Mouse (Mus musculus): ENCODE data around the gene Madd.

The Madd gene

DNA sequence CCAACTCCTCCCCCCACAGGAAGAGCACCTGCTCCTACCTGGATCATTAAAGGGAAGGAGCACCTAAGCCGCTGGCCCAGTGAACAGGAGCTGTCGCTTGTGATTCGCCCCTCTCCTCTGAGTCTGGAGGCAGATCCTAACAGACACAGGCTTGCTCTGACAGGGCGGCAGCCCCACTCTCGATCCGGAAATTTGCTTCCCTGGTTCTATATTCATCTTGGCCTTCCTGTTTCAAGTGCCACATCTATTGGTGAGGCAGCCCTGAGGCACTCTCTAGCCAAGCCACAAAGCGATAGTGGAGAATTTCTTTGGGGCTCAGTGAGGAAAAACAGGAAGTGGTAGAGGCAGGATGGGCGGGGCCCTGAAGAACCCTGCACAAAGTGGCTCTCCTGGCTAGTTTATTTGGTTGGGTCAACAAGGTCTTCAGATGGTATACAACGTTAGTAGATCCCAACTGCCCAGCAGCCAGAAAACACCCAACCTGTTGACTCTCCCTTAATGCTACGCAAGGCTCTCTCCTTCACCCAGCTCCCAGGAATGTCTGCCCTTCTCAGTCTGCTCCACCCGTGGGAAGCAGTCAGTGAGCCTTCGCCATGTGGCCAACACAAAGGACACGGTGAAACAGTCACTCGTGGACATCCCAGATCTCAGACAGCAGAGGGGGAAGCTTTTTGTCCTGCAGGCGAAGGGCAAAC lies at the start of gene Madd:
Gene Madd, minus strand, starts transcription at position 127 of the 695 bp plus-strand sequence.
- DNase-seq (ENCODE audit: low read depth, low spot score): peak; percentile 44

DNA sequence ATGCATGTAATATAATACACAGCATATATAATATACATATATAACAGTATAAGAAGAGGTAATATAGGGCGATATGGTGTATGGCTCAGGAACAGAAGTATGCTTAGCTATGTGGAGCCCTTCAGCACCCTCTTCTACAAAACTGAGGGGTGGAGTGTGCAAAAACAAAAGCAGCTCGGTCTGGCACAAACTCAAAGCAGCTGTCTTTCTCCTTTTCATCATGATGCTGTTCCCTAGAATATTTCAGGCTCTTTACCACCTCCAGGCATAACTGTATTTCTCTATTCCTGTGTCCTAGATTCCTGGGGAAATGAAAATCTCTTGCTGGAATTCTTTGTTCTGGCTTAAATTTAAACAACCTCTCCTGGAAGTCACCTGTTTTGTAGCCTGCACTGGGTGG lies 46.1 kb upstream of the Madd start:
- peak; percentile 84 for DNase-seq (ENCODE audit: low read depth, low spot score)

DNA sequence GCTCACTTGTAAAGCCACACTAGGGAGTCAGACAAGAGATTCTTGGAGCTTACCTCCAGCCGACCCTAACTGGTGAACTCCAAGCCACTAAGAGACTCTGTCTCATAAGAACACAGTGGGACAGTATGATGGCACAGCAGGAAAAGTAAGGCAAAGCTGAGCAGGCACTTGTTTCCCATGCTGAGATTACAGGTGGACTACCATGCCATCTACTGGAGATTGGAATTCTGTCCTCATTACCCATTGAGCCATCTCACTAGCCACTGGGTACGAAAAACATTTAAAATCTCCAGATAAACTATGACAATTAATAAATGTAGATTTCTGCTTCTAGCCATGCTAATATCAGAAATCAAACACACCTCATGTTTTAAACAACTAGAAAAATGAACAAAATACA lies 40.0 kb upstream of the Madd start:
- peak; percentile 47 for DNase-seq (ENCODE audit: low read depth, low spot score)

DNA sequence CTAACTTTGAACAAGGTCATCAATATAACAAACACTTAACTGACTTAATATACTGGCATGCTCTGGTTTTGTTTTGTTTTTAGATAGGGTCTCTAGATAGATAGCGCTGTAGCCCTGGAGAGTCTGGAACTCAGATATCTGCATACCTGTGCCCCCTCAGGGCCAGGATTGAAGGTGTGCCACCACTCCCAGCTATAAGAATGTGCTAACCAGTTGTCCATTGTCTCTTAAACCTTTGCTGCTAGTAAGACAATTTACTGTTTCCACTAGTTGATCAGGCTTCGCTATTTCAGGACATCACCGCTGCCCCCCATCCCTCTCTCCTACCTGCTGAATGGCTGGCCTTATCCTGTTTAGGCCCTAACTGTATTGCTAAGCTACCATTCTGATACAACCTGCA lies 36.9 kb upstream of the Madd start:
- no peak for DNase-seq (ENCODE audit: low read depth, low spot score)

DNA sequence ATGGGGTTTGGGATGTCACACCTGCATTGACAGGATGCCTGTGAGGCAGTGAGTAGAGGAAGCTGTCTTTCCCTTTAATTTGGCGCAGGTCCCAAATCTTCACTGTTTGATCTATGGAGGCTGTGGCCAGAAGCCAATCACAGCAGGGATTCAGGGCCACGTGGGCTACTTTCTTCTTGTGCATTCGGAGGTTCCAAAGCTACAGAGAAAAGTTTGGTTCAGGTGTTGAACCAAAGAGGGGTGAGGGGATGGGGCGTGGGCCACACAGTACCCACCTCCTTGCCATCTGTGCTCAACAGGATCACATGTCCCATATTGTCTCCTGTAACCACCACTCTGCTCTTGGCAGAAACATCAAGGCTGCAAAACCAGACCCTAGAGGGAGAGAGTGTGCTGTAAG lies 33.4 kb upstream of the Madd start:
- DNase-seq (ENCODE audit: low read depth, low spot score): peak; percentile 39

DNA sequence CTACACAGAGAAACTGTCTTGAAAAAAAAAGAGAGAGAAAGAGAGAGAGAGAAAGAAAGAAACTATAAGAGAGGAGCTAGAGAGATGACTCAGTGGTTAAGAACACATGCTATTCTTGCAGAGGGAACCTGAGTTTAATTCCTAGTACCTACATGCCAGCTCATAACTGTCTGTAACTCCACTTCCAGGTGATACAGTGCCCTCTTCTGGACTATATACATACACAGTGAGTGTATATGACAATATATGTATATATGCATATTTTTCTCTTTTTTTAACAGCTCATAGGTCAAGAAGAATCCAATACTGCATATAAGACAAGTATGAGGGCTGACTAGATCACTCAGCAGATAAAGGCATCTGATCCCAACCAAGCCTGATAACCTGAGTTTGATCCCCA lies 29.7 kb upstream of the Madd start:
- DNase-seq (ENCODE audit: low read depth, low spot score): no peak

DNA sequence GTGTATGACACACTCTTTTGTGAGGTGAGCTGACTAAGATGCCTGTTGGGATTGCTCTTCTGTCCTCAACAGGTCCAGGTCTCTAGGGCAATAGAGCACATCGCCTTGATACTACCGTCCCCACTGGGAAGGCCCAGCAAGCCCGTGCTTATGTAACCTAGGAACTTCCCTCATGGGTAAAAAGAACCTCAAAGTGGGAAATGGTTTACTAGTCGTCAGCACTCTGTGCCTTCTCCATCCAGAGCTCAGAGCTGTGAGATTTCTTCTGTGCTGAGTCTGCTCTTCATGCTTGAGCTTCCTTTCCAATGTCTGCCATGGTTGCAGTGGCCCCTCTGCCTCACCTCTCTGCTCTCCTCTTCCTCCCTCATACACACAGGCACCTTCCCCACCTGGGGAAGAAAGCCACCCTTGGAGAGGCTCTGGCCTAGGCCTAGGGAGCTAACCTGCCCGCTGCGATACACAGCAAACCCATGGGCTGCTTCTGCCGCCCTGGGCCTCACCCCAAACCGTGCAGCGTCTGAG lies 22.7 kb upstream of the Madd start:
- peak; percentile 45 for DNase-seq (ENCODE audit: low read depth, low spot score)

DNA sequence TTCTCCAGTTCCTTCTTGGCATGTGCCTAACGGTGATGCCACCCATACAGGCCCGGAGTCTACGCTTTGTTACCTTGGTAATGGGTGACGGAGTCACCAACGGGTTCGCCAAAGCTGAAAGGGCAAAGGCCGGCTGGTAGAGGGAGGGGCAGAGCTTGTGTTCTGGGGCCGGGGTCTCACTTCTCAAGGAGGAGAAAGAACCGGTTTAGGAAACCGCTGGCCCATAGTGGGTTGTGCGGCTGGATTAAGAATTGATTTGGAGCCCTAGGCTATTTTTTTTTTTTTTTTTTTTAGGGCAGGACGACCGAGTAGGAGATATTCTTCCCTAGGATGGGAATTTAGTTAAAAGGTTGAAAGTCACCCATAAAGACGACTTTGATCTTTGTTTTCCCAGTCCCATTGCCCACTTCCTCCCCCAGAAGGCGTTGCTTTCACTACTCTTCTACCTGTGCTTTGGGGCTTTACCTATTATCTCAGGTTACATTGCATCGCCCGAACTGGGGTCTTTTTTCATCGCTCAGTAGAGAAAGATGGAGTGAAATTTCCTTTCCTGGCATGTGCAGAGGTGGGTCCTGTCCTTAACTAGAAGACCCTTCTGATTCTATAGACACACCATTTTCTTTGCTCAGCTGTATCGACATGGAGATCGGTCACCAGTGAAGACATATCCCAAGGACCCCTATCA lies 19.5 kb upstream of the Madd start:
- no peak for DNase-seq (ENCODE audit: low read depth, low spot score)

DNA sequence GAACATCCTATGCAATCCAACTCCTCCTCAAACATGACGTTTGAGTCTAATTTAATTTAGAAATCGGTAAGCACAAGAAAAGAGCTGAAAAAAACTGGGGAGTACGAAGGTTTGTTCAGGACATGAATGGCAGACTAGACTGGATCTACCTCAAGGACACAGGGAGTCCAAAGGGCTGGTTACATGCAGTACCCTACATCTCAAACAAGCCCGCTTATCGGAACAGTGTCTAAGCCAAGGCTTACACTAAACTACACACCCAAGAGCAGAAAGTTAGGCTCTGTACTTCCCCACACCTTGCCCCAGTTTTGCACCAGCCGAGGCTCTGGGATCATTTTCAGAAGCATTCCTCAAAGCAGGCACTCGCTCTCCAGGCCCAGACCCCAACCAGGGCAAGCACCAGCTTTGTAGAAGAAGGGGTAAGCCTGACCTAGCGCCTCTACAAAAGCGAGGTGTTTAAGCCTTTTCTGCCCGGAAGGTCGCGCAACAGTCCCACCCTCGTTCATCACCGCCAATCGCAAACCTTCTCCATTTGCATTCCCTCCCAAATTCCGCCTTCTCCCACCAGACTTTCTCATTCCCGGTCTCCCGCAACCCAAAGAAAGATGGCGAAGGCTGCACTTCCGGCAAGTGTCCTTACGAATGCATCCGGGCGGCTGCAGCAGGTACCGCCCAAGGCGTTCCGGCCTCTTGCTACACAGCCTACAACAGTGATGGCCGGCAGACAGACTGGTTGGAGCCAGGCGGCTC lies 18.8 kb upstream of the Madd start, which contains the start of the genes Nr1h3 and Acp2:
Gene Nr1h3, minus strand, starts transcription at position 613 of the 750 bp plus-strand sequence.
Gene Acp2, plus strand, starts transcription at position 664 of the 750 bp plus-strand sequence.
- DNase-seq (ENCODE audit: low read depth, low spot score): peak; percentile 98

DNA sequence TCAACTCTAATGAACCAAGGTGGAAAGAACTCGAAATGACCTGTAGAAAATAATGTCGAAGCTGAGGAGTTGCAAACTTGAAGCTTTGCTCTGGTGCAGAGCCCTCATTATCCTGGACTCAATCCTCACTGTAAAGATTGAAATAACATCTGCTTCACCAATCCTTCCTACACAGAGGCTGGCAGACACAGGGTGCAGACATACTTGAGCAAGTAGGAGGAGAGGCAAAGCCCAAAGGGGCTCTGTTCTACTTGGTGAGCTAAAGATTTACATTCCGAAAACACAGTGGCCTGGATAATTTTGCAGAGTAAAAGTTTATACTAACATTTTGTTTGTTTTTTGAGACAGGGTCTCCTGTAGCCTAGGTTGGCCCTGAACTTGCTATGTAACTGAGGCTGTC lies 15.3 kb upstream of the Madd start:
- DNase-seq (ENCODE audit: low read depth, low spot score): peak; percentile 56

DNA sequence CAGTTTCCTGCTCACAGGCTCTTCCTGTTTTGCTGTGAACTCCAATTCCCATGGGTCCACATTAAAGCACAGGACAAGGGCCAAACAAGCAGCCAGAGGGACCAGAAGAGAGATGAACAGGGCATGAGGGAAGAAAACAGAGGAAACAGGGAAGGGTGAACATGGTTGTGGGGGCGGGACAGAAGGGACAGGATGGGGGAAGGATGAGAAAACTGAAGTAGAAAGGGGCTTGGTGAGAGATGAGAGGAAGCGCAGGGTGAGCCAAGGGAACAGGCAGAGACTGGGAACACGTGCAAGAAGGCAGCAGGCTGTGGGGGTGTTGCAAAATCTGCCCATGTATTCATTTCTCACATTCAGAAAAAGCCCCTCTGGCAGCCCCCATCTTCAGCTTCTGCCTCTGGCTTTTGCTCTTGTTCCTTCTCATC lies 13.0 kb upstream of the Madd start:
- DNase-seq (ENCODE audit: low read depth, low spot score): peak; percentile 74

DNA sequence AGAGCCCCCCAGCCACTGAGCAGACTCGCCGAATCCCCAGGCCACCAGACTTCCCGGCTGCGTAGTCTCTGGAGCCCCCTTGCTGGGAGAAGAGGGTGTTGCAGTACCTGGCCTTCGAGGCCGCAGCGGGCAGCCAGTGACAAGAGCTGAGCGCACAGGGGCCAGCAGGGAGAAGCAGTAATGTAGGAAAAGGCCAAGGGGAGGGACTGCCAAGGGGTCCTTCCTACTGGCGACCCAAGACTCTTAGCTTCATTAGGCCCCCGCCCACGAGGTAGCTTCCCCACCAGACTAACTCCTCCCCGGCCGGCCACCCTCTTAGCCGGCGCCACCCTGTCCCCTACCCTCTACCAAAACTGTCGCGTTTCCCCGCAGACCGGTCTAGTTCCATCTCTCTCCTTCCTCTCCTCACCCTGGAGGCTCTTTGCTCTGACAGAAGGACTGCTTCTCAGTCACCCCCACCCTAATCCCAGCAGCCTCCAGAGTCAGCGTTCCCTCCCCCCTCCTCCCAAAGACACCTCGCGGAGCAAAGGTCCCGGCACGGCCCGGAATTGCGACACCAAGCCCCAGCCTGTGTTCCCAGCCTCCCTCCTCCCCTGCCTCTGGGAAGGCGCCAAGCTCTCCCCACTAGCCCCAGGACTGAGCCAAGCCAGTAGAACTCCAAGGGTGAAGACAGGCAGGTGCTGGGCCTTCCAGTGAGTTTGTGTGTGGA lies 11.1 kb upstream of the Madd start:
- DNase-seq (ENCODE audit: low read depth, low spot score): peak; percentile 79

DNA sequence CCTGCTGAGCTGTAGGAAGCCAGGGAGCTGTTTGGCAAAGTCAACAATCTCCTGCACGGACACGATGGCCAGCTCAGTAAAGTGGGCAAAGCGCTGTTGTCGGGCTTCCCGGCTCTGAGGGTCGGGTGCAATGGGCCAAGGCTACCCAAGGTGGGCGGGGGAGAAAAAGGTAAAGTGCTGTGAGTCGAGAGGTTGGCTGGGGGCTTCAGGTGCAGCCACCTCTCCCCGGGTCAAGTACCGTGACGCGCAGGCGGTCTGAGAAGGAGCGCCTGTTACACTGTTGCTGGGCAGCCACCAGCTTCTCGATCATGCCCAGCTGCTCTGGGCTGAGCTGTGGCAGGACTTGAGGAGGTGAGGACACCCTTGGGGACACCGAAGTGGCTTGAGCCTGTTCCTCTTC lies 6.9 kb upstream of the Madd start:
- no peak for DNase-seq (ENCODE audit: low read depth, low spot score)

DNA sequence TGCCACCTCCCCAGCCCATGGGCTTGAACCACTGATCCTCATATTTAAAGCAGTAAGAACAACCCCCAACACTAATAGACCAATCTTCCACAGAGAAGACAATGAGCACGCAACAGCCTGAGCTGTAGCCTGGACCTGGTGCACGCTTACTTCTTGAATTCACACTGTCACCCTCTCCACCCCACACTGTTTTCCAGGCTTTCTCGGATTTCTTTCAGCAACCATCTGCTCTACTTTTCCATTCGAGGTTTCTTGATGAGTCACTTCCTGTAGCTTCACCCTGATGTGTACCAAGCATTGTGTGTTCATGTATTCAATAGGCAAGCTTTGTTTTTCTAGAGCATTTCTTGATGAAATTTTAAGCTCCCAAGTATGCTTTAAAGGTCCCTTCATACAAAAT lies 3.8 kb upstream of the Madd start:
- DNase-seq (ENCODE audit: low read depth, low spot score): peak; percentile 86

DNA sequence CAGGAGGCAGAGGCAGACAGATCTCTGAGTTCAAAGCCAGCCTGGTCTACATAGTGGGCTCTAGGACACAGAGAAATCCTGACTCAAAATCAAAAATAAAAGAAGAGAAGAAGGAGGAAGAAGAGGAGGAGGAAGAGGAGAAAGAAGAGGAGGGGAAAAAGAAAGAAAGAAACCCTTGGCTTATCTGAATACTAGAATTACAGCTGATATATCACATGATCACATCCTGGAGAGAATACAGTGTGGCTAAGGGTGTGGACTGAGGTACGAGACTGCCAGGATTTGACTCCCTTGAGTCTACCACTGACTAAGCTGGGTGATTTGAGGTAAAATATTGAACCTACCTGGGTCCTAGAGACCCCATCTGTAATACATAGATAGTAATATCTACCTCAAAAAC lies 2.6 kb upstream of the Madd start:
- no peak for DNase-seq (ENCODE audit: low read depth, low spot score)

DNA sequence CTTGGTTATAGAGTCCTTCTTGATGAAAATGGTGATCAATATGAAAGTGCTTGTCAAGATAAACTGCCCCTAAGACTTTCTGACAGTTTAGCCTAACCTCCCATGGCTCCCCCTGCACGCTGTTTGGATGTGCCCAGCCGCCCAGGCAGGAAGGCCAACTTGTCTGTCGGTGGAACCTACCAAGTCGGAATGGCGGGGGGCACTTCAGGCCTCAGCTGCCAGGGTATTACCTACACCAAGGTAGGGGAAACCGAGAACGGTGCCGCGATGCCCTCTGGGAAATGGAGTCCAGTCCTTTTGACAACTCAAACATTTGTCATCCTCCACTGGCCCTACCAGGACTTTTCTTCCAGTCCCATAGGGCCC lies 506 bp downstream of the Madd start:
- peak; percentile 100 for DNase-seq (ENCODE audit: low read depth, low spot score)

DNA sequence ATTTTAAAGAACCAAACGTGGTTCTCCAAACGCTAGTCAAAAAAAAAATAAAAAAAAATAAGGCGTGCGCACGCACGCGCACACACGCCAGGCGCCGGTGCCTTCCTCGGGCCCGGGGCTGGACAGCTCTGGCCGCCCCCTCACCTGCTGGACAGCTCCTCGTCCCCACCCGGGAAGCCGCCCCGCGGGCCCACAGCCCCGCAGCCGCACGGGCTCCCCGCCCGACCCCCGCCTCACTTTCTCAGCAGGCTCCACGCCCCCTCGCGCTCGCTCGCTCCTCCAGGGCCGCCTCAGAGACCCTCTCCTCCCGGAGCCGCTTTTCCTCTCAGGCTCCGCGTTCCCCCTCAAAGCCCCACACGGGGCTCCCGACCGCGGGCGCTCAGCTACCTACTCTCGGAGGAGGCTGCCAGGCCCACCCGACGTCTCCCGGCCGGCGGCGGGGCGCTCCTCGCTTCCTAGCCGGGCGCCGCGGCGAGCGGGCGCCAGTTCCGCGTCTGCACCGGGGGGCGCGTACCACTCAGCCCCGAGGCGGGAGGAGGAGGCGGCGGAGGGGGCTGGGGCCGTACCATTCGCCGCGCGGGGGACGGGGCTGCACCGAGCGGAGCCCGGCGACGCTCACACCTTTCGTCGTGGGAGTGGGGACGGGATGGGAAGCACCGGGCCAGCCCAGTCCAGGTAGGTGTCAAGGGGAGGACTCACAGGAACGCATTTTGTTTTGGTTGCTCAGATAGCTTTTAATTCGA lies 1.1 kb downstream of the Madd start:
- peak; percentile 97 for DNase-seq (ENCODE audit: low read depth, low spot score)

DNA sequence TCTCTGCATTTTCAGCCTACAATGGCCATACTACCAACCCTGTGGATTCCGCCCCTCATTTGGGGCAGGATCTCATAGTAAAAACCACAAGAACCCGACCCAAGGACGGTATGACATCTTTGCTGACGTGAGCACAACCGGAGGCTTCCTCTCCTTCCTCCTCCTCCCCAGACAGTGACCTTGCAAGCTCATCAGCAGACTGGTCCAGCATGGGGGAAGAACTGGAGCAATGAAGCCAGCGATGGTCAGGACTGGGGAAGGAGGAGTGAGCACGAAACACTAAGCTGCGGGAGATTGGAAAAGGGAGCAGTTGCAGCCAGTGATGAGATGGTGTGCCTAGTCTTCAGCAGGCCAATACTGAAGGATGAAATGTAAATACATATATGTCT lies 1.6 kb downstream of the Madd start:
- peak; percentile 83 for DNase-seq (ENCODE audit: low read depth, low spot score)

DNA sequence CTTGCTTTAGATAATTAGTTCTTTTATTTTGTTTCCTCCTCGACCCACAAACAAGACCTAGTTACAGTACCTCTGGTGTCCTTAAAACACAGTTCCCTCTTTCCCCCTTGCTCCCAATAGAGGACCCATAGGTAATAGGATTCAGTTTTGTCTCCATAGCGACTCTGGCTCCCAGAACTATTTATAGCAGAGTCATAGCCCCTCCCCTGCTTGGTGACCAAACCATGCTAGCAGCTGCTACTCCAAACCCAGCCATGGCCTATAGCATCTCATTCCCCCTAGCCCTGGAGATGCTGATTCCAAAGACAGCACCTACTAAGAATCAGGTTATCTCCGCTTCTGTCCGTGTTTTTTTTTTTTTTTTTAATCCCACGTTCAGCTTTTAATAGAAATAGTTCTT lies 2.9 kb downstream of the Madd start:
- DNase-seq (ENCODE audit: low read depth, low spot score): peak; percentile 73

DNA sequence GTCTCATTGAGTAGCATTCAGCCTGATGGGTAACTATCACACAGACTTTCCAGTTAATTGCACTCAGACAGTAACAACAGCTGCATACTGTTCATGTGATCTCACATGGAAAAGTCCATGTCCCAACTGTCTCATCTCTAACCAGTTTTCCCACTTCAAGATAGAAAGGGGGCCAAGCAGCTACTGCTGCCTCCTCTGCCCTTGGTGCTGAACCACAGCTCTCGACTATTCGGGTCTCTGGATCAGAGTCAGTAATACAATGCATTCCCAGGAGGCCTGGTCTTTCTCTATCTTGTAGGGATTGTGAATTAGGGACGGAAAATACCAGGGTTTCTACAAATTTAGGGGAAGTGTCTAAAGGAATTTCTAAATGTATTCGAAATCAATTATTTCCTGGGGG lies 3.8 kb downstream of the Madd start:
- DNase-seq (ENCODE audit: low read depth, low spot score): no peak

DNA sequence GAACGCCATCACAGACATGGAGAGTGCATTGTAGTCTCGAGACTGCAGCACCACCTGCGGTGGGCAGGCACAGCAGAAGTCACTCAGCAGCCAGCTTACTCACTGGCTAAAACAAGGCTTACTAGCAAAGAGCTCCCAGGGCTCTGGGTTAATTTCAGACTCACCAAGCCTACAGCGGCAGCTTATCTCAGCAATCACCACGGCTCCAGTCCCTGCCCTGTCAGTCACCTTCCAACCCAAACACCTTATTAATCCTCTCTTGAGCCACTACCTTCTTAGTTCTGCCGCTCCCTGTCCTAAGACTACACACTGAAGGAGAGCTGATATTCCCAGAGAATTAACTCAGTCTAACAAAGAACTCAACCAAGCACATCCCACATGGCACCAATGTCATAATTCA lies 7.4 kb downstream of the Madd start:
- DNase-seq (ENCODE audit: low read depth, low spot score): no peak
